Mouse (Mus musculus) myocyte (in vitro differentiated cells): ENCODE data around the gene Fcamr.

Experiments
- CEBPB ChIP-seq: IDR thresholded peaks from 2 replicates; pipeline ENCODE4 v1.6.1; 2011; ENCODE audit warnings: mild to moderate bottlenecking, moderate library complexity; ENCODE audit not compliant: poor library complexity, insufficient read depth, severe bottlenecking
- E2F4 ChIP-seq: IDR thresholded peaks from one replicate; pipeline ENCODE4 v1.6.1; 2011; ENCODE audit warnings: mild to moderate bottlenecking, control low read depth, moderate library complexity; ENCODE audit not compliant: insufficient read depth
- MAX ChIP-seq: IDR thresholded peaks from one replicate; pipeline ENCODE4 v1.6.1; 2011; ENCODE audit warnings: low read depth, mild to moderate bottlenecking, control low read depth
- POLR2A ChIP-seq: IDR thresholded peaks from one replicate; pipeline ENCODE4 v1.6.1; 2011; ENCODE audit warnings: low read depth, mild to moderate bottlenecking, control low read depth, moderate library complexity; ENCODE audit not compliant: insufficient read length
- POLR2AphosphoS2 ChIP-seq: IDR thresholded peaks from one replicate; pipeline ENCODE4 v1.6.1; 2011; ENCODE audit warnings: low read depth, control low read depth; ENCODE audit not compliant: insufficient read length
- SRF ChIP-seq: IDR thresholded peaks from one replicate; pipeline ENCODE4 v1.6.1; 2011; ENCODE audit warnings: low read depth; ENCODE audit not compliant: control insufficient read depth, insufficient read length
- TCF3 ChIP-seq: IDR thresholded peaks from one replicate; pipeline ENCODE4 v1.6.1; 2011; ENCODE audit warnings: low read depth, control low read depth; ENCODE audit not compliant: insufficient read length
- USF1 ChIP-seq: IDR thresholded peaks from one replicate; pipeline ENCODE4 v1.6.1; 2011; ENCODE audit warnings: low read depth, mild to moderate bottlenecking, control low read depth, moderate library complexity

GRCm38 (mm10) chr1:130761597-130761996 lies 39.1 kb upstream of the Fcamr start:
- TF ChIP-seq POLR2A (no peak), MAX (no peak), E2F4 (no peak), SRF (no peak), USF1 (no peak), CEBPB (no peak), POLR2AphosphoS2 (no peak), TCF3 (no peak)
